Mouse (Mus musculus) kidney, adult 2 months (tissue): ENCODE data around the gene Rangap1. TPM values are rescaled to one million over a fixed set of nuclear protein-coding genes. Genes with fewer than 3 reads are reported as not detected.

ENCODE experiments used
- DNase-seq: peaks from one replicate; pipeline ENCODE4 v3.0.0; 2021
- H3K27ac ChIP-seq: fragments of 200-500 bp; 2 replicates; pipeline ENCODE4 v1.5.1; 2012; ENCODE audit warnings: low read depth, low read length, control low read depth, inconsistent platforms; ENCODE audit not compliant: insufficient read depth
- H3K27me3 ChIP-seq: fragments of 200-500 bp; replicated peaks from 2 replicates; pipeline ENCODE4 v1.6.1; 2012; ENCODE audit warnings: mild to moderate bottlenecking, moderate library complexity, low read length, inconsistent platforms; ENCODE audit not compliant: control insufficient read depth, insufficient read depth
- H3K36me3 ChIP-seq: fragments of 200-500 bp; 2 replicates; pipeline ENCODE4 v1.6.1; 2012; ENCODE audit warnings: mild to moderate bottlenecking, moderate library complexity, low read length, inconsistent platforms; ENCODE audit not compliant: control insufficient read depth, insufficient read depth
- H3K4me1 ChIP-seq: fragments of 200-500 bp; 2 replicates; pipeline ENCODE4 v1.6.1; 2011; ENCODE audit warnings: low read length; ENCODE audit not compliant: control insufficient read depth, insufficient read depth
- H3K4me3 ChIP-seq: fragments of 200-500 bp; 2 replicates; pipeline ENCODE4 v1.5.1; 2011; ENCODE audit warnings: mild to moderate bottlenecking, low read depth, low read length, control low read depth; ENCODE audit not compliant: insufficient read depth
- CTCF ChIP-seq: fragments of 200-500 bp; conservative IDR thresholded peaks from 2 replicates; pipeline ENCODE4 v1.5.1; 2011; ENCODE audit warnings: low read depth, mild to moderate bottlenecking, control low read depth, low read length, moderate library complexity, mixed read lengths; ENCODE audit not compliant: insufficient read depth, insufficient read length
- POLR2A ChIP-seq: fragments of 200-500 bp; IDR thresholded peaks from one replicate; pipeline ENCODE4 v1.6.1; 2011; ENCODE audit warnings: low read depth, low read length, control low read depth
- WGBS: fragments of 180-500 bp; shearing (Covaris S2); methylation state at CpG from one replicate; pipeline ENCODE4 v1.1.7; 2018; 5-methylcytosine and 5-hydroxymethylcytosine counted together
- polyA plus RNA-seq: library from polyadenylated mRNA; depleted of rRNA; stranded (reverse); fragments of >200 nt; gene quantifications from 2 replicates; pipeline ENCODE4 v1.2.3, GENCODE M21; 2012

Rangap1 gene
- polyA plus RNA-seq, 1 experiment, result 25.8 TPM

- 94% methylated on average over 5 of the region's 5 CpGs for WGBS
- no peaks in the 10 kb centered on the region; the same call in 1 of the 2 replicates for H3K36me3 ChIP-seq
These were observed 23.0 kb downstream of the Rangap1 start for GRCm38 (mm10) chr15:81722361-81722760.

GRCm38 (mm10) chr15:81719139-81719531 is 26.2 kb downstream of the Rangap1 start:
- Histone ChIP-seq H3K36me3 (no peaks in the 10 kb centered on the region; the same call in 1 of the 2 replicates), H3K4me3 (no peak overlapping the region), H3K27ac (no peak overlapping the region), H3K27me3 (no peaks in the 10 kb centered on the region), H3K4me1 (no peaks in the 10 kb centered on the region)
- no peak for TF ChIP-seq POLR2A
- 0 out of 2 replicates have a peak, but pooled peaks have one; percentile 10 for TF ChIP-seq CTCF
- 90% methylated on average over 6 of the region's 6 CpGs for WGBS
- DNase-seq, result no peak

More at GRCm38 (mm10) chr15:81722361-81722760, 23.0 kb downstream of the Rangap1 start:
- H3K4me1 ChIP-seq, result no peaks in the 10 kb centered on the region
- H3K27me3 ChIP-seq, result no peaks in the 10 kb centered on the region
- TF ChIP-seq CTCF (no peak), POLR2A (no peak)
- no peak overlapping the region for H3K27ac ChIP-seq
- no peak overlapping the region for H3K4me3 ChIP-seq
- DNase-seq, result no peak

- no peaks in the 10 kb centered on the region for H3K4me1 ChIP-seq
- no peaks in the 10 kb centered on the region for H3K27me3 ChIP-seq
- no peaks in the 10 kb centered on the region; the same call in 1 of the 2 replicates for H3K36me3 ChIP-seq
- no peak for TF ChIP-seq POLR2A
- TF ChIP-seq CTCF, result no peak
- no peak for DNase-seq
- H3K4me3 ChIP-seq, result no peak overlapping the region
- WGBS, result 94% methylated on average over 9 of the region's 9 CpGs
- no peak overlapping the region for H3K27ac ChIP-seq
These were observed 26.8 kb downstream of the Rangap1 start for GRCm38 (mm10) chr15:81718336-81719138.

- Histone ChIP-seq H3K4me3 (no peak overlapping the region), H3K36me3 (no peaks in the 10 kb centered on the region; the same call in 1 of the 2 replicates), H3K27me3 (no peaks in the 10 kb centered on the region), H3K4me1 (no peaks in the 10 kb centered on the region), H3K27ac (no peak overlapping the region)
- 77% methylated on average over 6 of the region's 6 CpGs for WGBS
- no peak for TF ChIP-seq CTCF
- TF ChIP-seq POLR2A, result no peak
- DNase-seq, result no peak
These were observed 31.6 kb downstream of the Rangap1 start for GRCm38 (mm10) chr15:81713742-81714141.

GRCm38 (mm10) chr15:81710801-81711200 is 34.5 kb downstream of the Rangap1 start:
- Histone ChIP-seq H3K4me1 (no peaks in the 10 kb centered on the region), H3K27ac (no peak overlapping the region), H3K4me3 (no peak overlapping the region), H3K36me3 (no peaks in the 10 kb centered on the region), H3K27me3 (no peaks in the 10 kb centered on the region)
- DNase-seq, result peak; percentile 28
- 63% methylated on average over 4 of the region's 4 CpGs for WGBS
- no peak for TF ChIP-seq CTCF

- Histone ChIP-seq H3K27ac (no peak overlapping the region), H3K4me3 (no peak overlapping the region), H3K36me3 (no peaks in the 10 kb centered on the region), H3K4me1 (no peaks in the 10 kb centered on the region), H3K27me3 (no peaks in the 10 kb centered on the region)
- 100% methylated on average over 1 of the region's 1 CpGs for WGBS
- no peak for TF ChIP-seq CTCF
- TF ChIP-seq POLR2A, result no peak
- no peak for DNase-seq
These were observed 35.6 kb downstream of the Rangap1 start for GRCm38 (mm10) chr15:81709686-81710085.

GRCm38 (mm10) chr15:81708991-81709390 is 36.3 kb downstream of the Rangap1 start:
- TF ChIP-seq POLR2A (no peak), CTCF (no peak)
- H3K27ac ChIP-seq, result no peak overlapping the region
- H3K4me3 ChIP-seq, result no peak overlapping the region
- H3K4me1 ChIP-seq, result no peaks in the 10 kb centered on the region
- DNase-seq, result no peak
- no peaks in the 10 kb centered on the region for H3K36me3 ChIP-seq
- WGBS, result 92% methylated on average over 11 of the region's 11 CpGs
- H3K27me3 ChIP-seq, result no peaks in the 10 kb centered on the region
